Mouse (Mus musculus) erythroblast, embryonic 14.5 days (primary cell): ENCODE data around the gene Tbc1d9.

Experiments used
- GATA1 ChIP-seq: IDR thresholded peaks from 2 replicates; pipeline ENCODE4 v1.6.1; 2012; ENCODE audit warnings: low read length, inconsistent platforms, mixed read lengths
- TAL1 ChIP-seq: IDR thresholded peaks from 3 replicates; pipeline ENCODE4 v1.6.1; 2012; ENCODE audit warnings: low read length, inconsistent platforms, mixed read lengths

DNA sequence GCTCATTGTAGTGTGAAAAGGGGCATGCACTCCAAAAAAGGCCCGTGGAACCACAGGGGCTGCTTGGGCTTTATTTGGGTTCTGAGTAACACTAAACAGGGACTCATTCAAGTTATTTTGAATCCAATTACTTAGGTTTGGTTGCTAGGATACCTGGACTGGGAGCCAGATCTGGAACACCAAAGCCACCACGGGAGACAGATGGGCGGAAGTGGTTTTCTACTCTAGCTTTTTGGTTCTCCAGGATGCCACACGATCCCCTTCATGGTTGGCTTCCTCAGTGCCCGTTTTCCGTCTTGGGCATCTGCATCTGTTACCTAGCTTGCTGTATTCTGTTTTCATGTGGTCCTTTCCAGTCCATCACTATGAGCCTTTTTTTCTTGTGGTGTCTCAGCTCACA, 30.9 kb downstream of the Tbc1d9 start:
- no peak for TF ChIP-seq TAL1
- no peak for TF ChIP-seq GATA1
